Mouse (Mus musculus): ENCODE data around the gene Mki67.

DNA sequence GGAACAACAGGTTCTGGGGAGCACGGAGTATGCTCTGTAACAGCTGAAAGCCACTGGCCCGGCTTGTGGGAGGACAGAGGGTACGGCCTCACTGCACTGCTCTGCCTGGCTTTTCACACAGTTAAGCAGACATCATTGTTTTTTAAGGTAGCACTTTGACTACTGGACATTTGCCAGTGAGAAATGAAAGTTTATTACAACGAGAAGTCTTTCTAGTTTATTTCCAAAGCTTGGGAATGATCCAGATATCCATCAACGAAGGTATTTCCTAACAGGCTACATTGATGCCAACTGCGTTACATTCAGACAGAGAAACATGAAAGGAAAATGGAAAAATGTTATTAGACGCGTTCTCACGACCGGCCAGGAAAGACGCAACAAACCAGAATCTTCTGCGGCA is 11.9 kb upstream of the Mki67 start:
- no peak for TF ChIP-seq CTCF (IDR thresholded peaks at IDR 0.05; ENCODE audit: insufficient read depth, low read depth, low read length)
- no peak for TF ChIP-seq POLR2A (IDR thresholded peaks at IDR 0.05; ENCODE audit: insufficient read depth, low read depth, low read length)
